Mouse (Mus musculus) G1E-ER4 (cell line): ENCODE data around the gene Babam2. TPM values are rescaled to one million over a fixed set of nuclear protein-coding genes. Genes with fewer than 3 reads are reported as not detected.

Experiments
- GATA1 ChIP-seq: IDR thresholded peaks from one replicate; pipeline ENCODE4 v1.8.0; 2012; ENCODE audit warnings: low read length, inconsistent platforms
- polyA plus RNA-seq: library from polyadenylated mRNA; stranded (reverse); fragments of >175 nt; gene quantifications from 2 replicates; pipeline ENCODE4 v1.2.3, GENCODE M21; 2012

Gene Babam2
- polyA plus RNA-seq, 1 experiment, result 43.6 TPM

GRCm38 (mm10) chr5:31874543-31874942 lies 177.1 kb downstream of the Babam2 start:
- no peak for TF ChIP-seq GATA1

GRCm38 (mm10) chr5:31875443-31875842 lies 178.0 kb downstream of the Babam2 start:
- no peak for TF ChIP-seq GATA1

- no peak for TF ChIP-seq GATA1
Measured at GRCm38 (mm10) chr5:31876216-31876974, 178.9 kb downstream of the Babam2 start.

GRCm38 (mm10) chr5:31880457-31880856 lies 183.0 kb downstream of the Babam2 start:
- TF ChIP-seq GATA1, result no peak

- no peak for TF ChIP-seq GATA1
Measured at GRCm38 (mm10) chr5:31882297-31882696, 184.8 kb downstream of the Babam2 start.

GRCm38 (mm10) chr5:31884962-31885361 lies 187.5 kb downstream of the Babam2 start:
- no peak for TF ChIP-seq GATA1

- TF ChIP-seq GATA1, result no peak
Measured at GRCm38 (mm10) chr5:31887590-31887989, 190.1 kb downstream of the Babam2 start.

GRCm38 (mm10) chr5:31888341-31888740 lies 190.9 kb downstream of the Babam2 start:
- no peak for TF ChIP-seq GATA1

GRCm38 (mm10) chr5:31892631-31893030 lies 195.1 kb downstream of the Babam2 start:
- no peak for TF ChIP-seq GATA1

GRCm38 (mm10) chr5:31899901-31900300 lies 202.4 kb downstream of the Babam2 start:
- no peak for TF ChIP-seq GATA1

GRCm38 (mm10) chr5:31902144-31902543 lies 204.7 kb downstream of the Babam2 start:
- TF ChIP-seq GATA1, result no peak

- TF ChIP-seq GATA1, result no peak
Measured at GRCm38 (mm10) chr5:31902891-31903290, 205.4 kb downstream of the Babam2 start.

GRCm38 (mm10) chr5:31904968-31905683 lies 207.6 kb downstream of the Babam2 start:
- no peak for TF ChIP-seq GATA1

GRCm38 (mm10) chr5:31905808-31906207 lies 208.3 kb downstream of the Babam2 start:
- no peak for TF ChIP-seq GATA1

- no peak for TF ChIP-seq GATA1
Measured at GRCm38 (mm10) chr5:31906286-31906951, 208.9 kb downstream of the Babam2 start.

- no peak for TF ChIP-seq GATA1
Measured at GRCm38 (mm10) chr5:31907959-31908358, 210.5 kb downstream of the Babam2 start.

- TF ChIP-seq GATA1, result no peak
Measured at GRCm38 (mm10) chr5:31908818-31909217, 211.3 kb downstream of the Babam2 start.
